Mouse (Mus musculus): Measurements from ENCODE around the gene Slc25a54. TPM values are rescaled to one million over a fixed set of nuclear protein-coding genes. Genes with fewer than 3 reads are reported as not detected.

The Slc25a54 gene
- not detected for total RNA-seq (2021)
- long read RNA-seq, result 0 reads

DNA sequence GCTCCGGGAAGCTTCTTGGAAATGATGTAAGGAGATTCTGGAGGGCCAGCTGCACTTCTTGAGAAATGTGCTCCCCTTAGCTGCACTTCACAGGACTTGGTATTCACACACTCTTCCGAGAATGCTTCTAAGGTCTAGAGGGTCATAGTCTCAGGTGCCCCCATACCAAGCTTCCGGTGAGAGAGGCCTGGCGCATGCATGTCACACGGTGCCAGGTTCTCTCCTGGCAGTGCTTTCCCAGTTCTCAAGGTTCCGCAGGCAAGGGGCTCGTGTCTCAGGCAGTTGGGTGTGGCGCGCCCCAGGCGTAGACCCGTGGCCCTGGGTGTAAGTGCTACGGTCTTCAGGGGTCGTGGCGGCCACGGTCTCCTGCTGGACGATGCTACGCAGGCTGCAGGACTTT is at the start of gene Slc25a54:
Gene Slc25a54 (plus strand): TSS at position 301 of the 400 bp plus-strand sequence.
- no peak for DNase-seq (ENCODE audit: low spot score in 2 of 2)

DNA sequence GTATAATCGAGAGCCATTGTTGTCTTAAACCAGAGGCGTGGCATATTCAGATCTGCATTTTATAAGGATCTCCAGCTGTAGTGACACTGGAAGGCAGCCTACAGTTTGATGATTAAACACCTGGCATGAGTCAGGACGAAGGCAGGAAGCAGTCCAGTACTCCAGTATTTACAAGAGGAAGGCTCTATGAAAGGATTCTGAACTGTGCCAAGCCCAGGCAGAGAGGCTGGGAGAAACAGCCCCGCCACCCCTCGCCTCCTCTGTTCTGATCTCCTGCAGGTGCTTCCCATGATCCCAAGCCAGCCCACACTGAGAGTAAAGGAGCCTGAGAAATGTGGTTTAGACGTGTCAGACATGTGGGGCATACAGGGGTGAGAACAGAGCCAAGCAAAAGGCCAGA is 49.5 kb upstream of the Slc25a54 start:
- no peak for DNase-seq (ENCODE audit: low spot score in 2 of 2)

DNA sequence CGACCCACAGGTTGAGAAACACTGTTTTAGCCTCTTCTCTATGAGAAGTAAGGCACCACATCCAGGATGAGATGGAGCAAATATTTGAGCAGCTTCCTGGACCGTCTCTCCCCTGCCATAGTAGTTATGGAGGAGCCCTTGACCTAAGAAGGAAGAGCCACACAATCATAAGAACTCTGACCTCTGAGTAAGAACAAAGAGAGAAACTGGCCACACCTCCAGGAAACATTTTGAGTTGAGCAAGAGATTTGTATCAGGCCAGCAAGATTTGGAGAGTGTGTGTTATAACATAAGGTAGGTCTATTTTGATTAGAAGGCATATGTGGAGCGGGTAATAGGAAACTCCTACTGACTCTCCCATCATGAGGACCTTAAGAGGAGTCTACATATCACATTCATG is 48.6 kb upstream of the Slc25a54 start:
- no peak for DNase-seq (ENCODE audit: low spot score in 2 of 2)

DNA sequence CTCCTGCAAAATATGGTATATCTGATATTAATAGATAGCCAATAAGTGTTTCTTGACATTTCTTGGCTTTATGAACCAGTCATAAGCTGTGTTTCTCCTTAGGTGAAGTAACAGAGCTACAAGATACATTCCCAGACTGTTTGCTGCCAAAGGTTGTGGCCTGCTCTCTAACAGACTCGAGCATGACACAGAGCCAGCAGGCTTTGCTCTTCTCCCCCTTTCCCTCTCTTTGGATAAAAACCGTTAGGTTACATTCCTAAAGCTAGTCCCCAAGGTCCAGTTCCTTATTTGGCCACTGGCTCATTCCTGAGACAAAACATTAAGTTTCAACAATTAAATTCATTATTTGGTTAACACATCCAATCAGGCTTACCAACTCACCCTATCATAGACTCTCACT is 48.0 kb upstream of the Slc25a54 start:
- DNase-seq (ENCODE audit: low spot score in 2 of 2), result no peak

DNA sequence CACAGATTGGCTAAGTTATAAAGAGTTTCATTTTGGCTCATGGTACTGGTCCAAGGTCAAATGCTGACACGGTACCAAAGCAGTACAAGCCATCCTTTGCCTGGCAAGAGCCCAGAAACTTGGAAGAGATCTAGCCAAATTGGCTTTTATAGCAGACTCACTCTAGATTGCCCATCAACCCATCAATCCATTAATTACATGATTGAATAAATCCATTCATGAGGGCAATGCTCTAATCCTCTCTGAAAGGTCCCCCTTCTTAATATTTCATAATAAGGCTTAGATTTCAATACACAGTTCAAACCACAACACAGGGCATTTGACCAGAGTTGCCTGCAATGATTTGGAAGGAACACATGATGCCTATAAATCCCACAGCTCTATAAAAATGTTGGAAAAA is 45.9 kb upstream of the Slc25a54 start:
- DNase-seq (ENCODE audit: low spot score in 2 of 2), result no peak

DNA sequence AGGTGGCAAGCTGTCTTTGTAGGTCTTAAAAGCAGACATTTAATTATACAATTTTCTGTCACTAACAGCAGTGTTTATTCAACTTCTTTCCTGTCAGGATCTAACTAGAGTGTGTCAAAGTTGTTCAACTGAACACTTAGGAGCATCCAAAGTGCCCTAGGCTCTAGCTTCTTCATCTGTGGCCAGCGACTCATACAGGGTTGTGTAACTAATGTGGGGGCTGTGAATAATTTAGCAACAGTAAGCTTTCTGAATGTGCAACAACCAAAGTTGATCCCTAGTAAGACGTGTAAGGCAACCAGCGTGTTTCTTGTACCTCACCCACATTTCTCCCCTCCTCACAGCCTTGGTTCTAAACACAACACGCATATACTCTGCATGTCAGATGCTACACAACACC is 39.4 kb upstream of the Slc25a54 start:
- DNase-seq (ENCODE audit: low spot score in 2 of 2), result no peak

DNA sequence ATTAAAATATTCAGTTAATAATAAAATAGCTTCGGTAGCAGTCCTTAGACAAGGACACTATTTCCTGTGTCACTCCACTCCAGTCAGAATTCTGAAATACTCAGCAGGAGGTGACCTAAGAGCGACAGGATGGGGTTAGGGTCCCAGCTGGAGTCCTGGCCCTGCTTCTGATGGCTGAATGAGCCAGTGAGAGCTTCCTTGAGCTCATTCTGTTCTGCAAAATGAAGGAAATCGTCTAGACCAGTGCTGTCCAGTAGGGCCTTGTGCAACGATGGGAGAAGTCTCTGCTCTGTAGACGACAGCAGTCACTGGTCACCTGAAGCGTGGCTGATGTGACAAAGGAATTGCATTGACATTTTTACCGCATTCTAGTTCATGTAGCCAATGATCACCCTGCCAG is 36.9 kb upstream of the Slc25a54 start:
- DNase-seq (ENCODE audit: low spot score in 2 of 2), result no peak

DNA sequence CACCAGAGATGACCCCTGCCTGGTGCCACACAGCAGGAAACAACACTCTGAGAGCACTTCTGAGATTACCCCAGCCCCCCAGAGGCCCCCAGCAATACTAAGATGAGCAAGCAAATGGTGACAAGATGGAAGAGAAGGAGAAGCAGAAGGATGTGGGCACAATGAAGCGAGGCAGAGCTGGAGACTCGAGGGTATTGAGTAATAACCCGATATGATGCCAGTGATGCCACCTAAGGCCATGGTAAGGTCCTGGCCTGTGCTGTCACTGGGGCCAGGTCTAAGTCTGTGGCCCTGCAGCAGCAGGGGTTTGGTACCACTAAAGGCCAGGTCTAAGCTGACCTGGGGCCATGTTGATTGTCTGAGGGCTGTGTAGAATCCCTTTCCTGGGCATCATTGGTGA is 33.8 kb upstream of the Slc25a54 start:
- no peak for DNase-seq (ENCODE audit: low spot score in 2 of 2)

DNA sequence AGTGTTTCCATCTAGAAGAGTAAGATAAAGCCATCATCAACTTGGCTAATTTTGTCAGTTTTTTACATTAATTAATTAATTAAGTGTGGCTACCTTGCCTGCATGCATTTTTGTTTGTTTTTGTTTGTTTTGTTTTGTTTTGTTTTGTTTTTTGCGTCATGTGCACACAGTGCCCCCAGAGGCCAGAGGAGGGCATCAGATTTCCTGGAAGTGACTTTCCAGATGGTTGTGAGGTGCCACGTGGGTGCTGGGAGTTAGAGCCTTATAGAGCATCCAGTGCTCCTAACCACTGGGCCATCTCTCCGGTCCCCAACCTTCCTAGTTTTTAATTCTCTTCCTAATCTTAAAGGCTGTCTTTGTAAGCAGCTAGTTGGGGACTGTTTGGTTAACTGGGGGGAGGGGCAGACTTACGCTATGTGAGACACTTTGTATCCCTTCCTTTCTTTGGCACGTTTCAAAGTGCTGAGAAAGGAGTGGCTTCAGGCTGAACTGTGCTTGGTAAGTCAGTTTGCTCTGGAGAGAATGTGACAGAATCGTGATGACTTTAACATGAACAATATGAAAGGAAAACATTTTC is 32.5 kb upstream of the Slc25a54 start:
- no peak for DNase-seq (ENCODE audit: low spot score in 2 of 2)

DNA sequence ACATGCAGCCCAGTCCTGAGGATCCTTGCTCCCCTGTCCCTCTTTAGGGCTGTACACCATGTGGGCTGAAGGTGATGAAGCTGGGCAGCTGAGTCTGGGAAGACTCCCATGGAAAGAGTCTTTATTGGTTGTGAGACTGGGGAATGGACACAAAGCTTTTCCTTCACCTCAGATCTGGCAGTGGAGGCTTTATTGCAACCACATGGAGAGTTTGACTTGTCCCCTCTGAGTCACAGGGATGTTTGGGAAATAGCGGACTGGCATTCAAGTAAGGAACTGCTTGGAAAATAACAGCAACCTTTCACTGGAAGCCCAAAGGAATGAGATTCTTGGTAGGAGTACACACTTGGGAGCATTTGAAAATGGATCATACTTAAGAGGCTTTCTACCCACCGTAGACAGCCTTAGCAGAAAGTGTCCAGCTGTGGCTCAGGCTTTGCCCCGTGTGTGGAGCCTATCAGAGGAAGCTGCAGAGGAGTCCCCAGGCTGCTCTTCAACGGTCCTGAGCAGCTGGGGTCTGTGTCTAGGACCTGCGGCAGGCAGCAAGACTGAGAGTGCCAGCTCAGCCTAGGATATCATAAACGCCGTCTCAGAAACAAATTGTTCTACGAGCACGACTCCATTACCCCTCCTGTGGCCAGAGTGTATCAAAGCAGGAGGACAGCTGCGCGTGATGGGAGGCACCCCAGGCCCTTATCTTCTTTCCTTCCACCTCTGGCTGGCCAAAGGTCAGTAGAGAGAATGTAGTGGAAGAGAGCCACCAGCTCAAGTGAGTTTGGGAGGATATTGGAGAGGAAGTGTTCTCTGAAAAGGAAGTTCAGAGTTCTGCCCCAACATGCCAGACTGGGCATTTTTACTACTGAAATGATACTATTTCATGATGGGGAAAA is 29.0 kb upstream of the Slc25a54 start:
- no peak for DNase-seq (ENCODE audit: low spot score in 2 of 2)

DNA sequence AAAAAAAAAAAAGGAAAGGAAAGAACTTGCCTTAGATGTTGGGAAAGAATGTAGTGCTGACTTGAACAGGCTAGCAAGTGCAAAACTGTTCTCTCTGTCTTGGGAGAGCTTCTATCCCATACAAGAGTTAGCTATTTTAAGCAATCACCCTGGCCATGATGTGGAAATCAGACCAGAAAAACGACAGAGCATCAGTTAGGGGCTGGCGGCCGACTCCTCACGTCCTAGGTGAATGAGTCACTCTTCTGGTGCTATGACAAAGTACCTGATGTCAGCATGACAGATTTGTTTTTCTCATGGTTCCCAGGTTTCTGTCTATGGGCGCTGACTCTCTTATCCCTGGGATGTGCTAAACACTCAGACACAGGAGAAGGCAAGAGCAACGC is 28.3 kb upstream of the Slc25a54 start:
- DNase-seq (ENCODE audit: low spot score in 2 of 2), result no peak

DNA sequence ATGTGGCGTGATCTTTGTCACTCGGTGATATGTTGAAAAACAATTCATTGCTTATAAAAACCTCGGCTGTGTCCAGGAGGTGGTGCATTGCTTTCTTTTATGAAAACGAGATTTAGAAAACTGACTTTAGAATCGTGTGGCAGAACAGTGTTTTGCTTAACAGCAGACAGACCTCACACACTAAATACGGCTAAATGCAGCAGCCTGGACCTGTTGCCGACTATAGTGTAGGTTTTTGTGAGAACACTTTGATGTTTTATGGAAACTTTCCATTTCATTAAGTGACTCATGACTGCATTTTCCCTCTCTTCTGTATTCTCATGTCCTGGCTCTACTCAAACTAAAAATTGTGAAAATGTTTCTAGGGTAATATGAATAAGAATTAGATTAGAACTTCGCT is 20.4 kb upstream of the Slc25a54 start:
- no peak for DNase-seq (ENCODE audit: low spot score in 2 of 2)

DNA sequence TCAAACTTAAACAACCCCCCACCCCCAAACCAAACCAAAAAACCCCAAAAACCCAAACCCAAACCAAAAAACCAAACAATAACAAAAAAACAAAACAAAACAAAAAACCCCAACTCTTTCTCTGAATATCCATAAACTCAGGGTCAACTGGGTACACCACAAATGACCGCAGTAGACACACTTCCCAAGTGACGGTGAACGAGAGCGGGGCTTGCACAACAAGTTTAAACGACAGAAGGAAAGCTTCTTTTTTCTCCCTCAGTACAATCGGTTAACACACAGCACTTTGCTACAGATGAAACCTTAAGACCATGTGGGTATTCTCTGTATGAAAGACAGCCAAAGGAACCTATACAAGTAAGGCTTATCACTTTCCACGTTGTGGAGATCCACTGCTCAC is 17.9 kb upstream of the Slc25a54 start:
- no peak for DNase-seq (ENCODE audit: low spot score in 2 of 2)

DNA sequence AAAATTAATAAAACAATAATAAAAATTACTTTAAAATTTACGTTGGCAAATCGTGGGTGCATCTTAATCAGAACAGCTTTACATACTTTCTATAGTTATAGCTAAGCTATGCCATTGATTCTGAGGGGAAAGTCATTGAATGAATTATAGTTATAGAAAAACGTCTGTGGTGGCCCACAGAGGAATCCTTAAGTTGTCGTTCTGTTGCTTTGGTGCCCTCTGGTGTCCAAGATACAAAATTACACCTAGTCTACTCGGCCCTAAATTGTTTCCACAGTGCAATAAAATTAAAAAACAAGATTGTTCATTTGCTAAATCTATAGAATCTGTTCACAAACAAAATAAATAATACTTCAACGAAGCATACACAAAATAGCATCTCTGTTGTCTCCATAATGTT is 17.3 kb upstream of the Slc25a54 start:
- peak in 1 of 2 experiments; percentile 65 for DNase-seq (ENCODE audit: low spot score in 2 of 2)

DNA sequence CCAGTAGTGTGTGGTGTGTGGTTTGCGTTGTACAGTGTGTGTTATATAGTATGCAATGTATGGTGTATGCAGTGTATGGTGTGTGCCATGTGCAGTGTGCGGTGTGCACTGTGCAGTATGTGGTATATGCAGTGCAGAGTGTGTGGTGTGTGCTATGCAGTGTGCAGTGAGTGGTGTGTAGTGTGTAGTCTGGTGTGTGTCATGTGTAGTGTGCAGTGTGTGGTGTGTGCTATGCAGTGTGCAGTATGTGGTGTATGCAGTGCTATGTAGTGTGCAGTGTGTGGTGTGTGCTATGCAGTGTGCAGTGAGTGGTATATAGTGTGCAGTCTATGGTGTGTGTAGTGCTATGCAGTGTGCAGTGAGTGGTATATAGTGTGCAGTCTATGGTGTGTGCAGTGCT is 4.1 kb downstream of the Slc25a54 start:
- no peak for DNase-seq (ENCODE audit: low spot score in 2 of 2)

DNA sequence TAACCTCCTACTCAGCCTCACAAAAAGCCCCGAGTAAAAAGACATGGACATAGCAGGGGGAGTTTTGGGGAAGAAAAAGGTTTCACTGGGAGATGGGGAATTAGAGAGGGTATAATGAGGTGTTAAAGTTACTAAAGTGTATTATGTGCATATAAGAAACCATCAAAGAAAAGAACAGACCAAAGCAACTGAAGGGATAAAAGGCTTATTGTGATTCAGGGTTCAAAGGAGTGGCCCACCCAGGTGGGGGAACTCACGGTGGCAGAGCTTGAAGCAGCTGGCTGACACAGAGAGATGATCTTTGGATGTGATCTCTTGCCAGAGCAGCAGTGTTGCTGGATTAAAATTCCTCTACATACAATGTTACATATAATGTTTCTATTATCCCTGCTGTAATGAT is 8.2 kb downstream of the Slc25a54 start:
- no peak for DNase-seq (ENCODE audit: low spot score in 2 of 2)

DNA sequence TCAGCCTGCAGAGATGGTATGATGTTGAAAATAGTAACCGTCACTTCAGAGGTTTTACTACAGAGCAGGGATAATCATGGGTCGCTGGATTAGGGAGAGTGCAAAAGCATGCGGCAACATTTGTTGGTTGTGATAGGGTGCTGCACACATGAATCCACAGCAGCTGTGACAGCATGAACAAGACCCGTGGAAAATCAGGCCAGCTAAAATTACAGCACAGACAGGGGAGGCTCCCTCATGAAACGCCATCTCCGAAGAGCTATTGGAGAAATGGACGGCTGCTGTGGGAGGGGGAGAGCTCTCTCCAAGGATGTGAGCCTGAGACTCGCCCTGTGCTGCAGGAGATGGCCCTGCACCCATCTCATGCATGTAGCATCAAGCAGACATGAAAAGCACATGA is 24.4 kb downstream of the Slc25a54 start:
- DNase-seq (ENCODE audit: low spot score in 2 of 2), result no peak

DNA sequence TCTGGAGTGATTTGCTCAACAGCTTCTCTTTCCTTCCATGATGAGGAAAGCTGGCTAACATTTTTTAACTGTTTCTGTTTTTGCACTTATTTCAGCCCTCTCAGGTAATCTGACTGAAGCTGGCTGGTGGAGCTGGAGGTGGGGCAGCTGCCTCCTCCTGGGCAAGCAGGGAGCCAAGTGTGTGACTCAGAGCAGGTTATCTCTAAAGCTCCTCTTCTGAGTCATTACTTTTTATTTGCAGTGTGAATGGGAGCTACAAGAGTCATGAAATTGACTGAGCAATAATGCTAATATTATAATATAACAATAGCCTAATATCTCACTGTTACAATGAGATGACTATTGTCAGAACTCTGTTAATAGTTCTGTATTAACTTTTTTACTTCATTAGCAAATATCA is 36.9 kb downstream of the Slc25a54 start:
- no peak for DNase-seq (ENCODE audit: low spot score in 2 of 2)

DNA sequence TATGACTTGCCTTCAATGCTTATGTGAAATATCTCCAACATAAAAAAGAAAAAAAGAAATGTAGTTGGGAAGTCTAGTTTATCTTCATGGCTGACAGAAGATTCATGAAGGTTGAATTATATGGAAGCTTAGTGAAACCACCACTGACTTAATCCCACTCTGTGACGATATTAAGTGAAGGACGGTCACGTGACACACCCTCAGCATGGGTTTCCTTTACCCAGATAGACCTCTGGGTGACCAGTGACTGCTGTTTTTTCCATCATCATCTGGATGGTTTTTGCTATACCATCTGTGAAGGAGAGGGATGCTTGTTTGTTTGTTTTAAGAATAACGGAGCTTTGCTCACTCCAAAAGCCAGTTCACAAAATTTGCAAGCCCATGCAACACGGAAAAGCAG is 39.3 kb downstream of the Slc25a54 start:
- no peak for DNase-seq (ENCODE audit: low spot score in 2 of 2)

DNA sequence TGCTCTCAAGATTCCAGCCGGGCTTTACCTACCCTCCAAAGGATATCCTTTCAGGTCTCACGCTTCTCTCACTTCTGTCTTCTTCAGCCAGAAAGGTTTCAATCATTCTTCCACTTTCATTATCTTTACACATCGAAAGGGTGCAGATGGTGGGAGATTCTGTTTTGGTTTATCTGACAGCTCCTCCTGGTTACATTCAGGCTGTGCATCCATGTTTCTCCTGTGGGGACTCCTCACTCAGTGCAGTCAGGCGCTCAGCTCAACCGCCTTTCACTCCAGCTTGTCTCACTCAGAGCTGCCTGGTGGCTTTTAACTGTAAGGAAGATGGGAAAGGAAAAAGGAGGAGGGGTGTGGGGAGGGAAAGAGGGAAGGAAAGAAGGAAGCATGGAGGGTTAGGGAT is 39.7 kb downstream of the Slc25a54 start:
- peak in 1 of 2 experiments; percentile 23 for DNase-seq (ENCODE audit: low spot score in 2 of 2)

DNA sequence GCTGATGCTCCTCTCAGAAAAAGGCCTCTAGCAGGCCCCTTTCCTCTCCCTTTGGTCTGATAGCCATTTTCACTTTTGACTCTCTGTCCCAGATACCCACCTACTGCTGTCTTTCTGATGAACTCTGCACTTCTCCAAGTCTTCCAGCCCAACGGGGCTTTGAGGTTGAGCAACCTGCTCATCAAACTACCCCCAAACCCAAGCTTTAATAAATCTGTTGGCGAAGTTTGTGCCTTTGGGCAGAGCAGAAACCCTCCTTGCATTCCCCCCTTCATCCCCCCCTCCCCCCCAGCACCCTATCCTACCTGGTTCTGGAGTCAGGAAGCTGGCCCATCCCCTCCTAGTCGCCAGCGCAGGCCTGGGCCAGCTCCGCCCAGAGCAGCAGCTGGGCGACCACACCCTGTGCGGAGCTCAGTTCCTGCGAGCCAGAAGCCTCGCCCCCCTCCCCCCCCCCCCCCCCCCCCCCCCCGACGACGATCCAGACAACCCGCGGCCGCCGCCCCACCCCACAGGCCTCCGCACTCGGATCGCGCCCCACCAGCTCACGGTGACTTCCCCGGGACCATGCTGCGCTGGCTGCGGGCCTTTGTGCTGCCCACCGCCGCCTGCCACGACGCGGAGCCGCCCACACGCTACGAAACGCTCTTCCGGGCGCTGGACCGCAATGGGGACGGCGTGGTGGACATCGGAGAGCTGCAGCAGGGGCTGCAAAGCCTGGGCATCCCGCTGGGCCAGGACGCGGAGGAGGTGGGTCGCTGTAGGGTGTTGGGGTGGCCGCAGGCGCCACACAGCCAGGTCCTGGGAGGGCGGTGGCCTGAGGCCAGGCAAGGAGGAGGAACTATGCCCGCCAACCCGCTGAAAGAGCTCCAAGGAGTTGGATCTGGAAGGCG is 42.6 kb downstream of the Slc25a54 start, which contains the start of gene Slc25a24:
Gene Slc25a24 (plus strand): TSS at position 509 of the 890 bp plus-strand sequence.
- no peak for DNase-seq (ENCODE audit: low spot score in 2 of 2)

DNA sequence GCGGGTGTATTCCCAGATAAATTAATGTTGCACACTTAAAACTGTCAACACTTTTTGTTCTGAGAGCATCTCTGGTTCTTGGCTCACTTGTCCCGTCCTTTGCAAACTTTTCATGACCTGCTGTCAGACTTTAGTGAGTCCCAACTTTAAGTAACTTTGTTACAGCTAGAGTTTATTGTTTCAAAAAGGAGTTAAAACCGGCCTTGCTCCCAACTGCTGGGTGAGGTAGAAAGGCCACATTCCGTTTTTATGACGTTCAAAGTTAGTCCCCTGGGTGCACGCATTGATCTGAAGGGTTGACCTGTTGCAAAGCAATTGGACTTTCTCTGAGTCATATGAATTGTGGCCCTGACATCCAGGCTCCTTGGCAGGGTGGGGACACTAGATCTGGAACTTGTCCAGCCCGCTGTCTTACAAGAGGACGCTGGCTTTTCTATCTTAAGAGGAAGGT is 43.3 kb downstream of the Slc25a54 start:
- peak in 1 of 2 experiments; percentile 7 for DNase-seq (ENCODE audit: low spot score in 2 of 2)
